Mouse (Mus musculus) heart, adult 9 months (tissue): Measurements from ENCODE around the gene Fgf15.

ENCODE experiments used
- DNase-seq, 2 experiments: peaks; one replicate each; pipeline ENCODE4 v3.0.0; 2022; ENCODE audit warnings: low spot score in 2 of 2

The Fgf15 gene

GRCm38 (mm10) chr7:144931778-144932177 lies 35.4 kb downstream of the Fgf15 start:
- no peak for DNase-seq

- no peak for DNase-seq
Measured at GRCm38 (mm10) chr7:144932389-144932937, 36.1 kb downstream of the Fgf15 start.

GRCm38 (mm10) chr7:144933336-144933735 lies 37.0 kb downstream of the Fgf15 start:
- peak in 1 of 2 experiments; percentile 55 for DNase-seq

GRCm38 (mm10) chr7:144933796-144934195 lies 37.5 kb downstream of the Fgf15 start:
- DNase-seq, result no peak

GRCm38 (mm10) chr7:144934901-144935300 lies 38.6 kb downstream of the Fgf15 start:
- DNase-seq, result no peak

GRCm38 (mm10) chr7:144935563-144935962 lies 39.2 kb downstream of the Fgf15 start:
- DNase-seq, result no peak

GRCm38 (mm10) chr7:144936311-144936880 lies 40.1 kb downstream of the Fgf15 start:
- no peak for DNase-seq

GRCm38 (mm10) chr7:144937490-144937889 lies 41.2 kb downstream of the Fgf15 start:
- DNase-seq, result peak; percentile 82 to 89

GRCm38 (mm10) chr7:144937899-144938517 lies 41.7 kb downstream of the Fgf15 start:
- no peak for DNase-seq

- no peak for DNase-seq
Measured at GRCm38 (mm10) chr7:144938661-144939343, 42.5 kb downstream of the Fgf15 start.

GRCm38 (mm10) chr7:144939344-144940002 lies 43.1 kb downstream of the Fgf15 start, which contains the start of gene Ccnd1:
Gene Ccnd1, minus strand, starts transcription at chr7:144939925.
- peak; percentile 73 to 80 for DNase-seq

GRCm38 (mm10) chr7:144940003-144940571 lies 43.8 kb downstream of the Fgf15 start:
- peak; percentile 49 to 66 for DNase-seq

- DNase-seq, result no peak
Measured at GRCm38 (mm10) chr7:144940585-144940984, 44.3 kb downstream of the Fgf15 start.

- peak; percentile 91 to 96 for DNase-seq
Measured at GRCm38 (mm10) chr7:144941242-144941831, 45.0 kb downstream of the Fgf15 start.

- DNase-seq, result no peak
Measured at GRCm38 (mm10) chr7:144942071-144942743, 45.9 kb downstream of the Fgf15 start.

- DNase-seq, result no peak
Measured at GRCm38 (mm10) chr7:144942744-144943135, 46.4 kb downstream of the Fgf15 start.

- DNase-seq, result peak; percentile 76 to 78
Measured at GRCm38 (mm10) chr7:144943254-144943653, 46.9 kb downstream of the Fgf15 start.
